Mouse (Mus musculus) forebrain, embryonic 10.5 days (tissue): ENCODE measurements around the gene Cuta. TPM values are rescaled to one million over a fixed set of nuclear protein-coding genes. Genes with fewer than 3 reads are reported as not detected.

ENCODE experiments used
- DNase-seq: peaks from one replicate; pipeline ENCODE4 v3.0.0-alpha.2; 2017; ENCODE audit warnings: low spot score; ENCODE audit errors: extremely low spot score
- H3K27ac ChIP-seq: fragments of 300-500 bp; sonication (generic); 2 replicates; pipeline ENCODE4 v1.5.1; 2016; ENCODE audit warnings: mild to moderate bottlenecking
- H3K27me3 ChIP-seq: fragments of 300-500 bp; sonication (generic); 2 replicates; pipeline ENCODE4 v1.6.1; 2016; ENCODE audit warnings: mild to moderate bottlenecking; ENCODE audit not compliant: poor library complexity, severe bottlenecking
- H3K36me3 ChIP-seq: fragments of 300-500 bp; sonication (generic); replicated peaks from 2 replicates; pipeline ENCODE4 v1.6.1; 2016; ENCODE audit warnings: mild to moderate bottlenecking, moderate library complexity
- H3K4me1 ChIP-seq: fragments of 300-500 bp; sonication (generic); 2 replicates; pipeline ENCODE4 v1.6.1; 2016
- H3K4me3 ChIP-seq: fragments of 300-500 bp; sonication (generic); 2 replicates; pipeline ENCODE4 v1.5.1; 2016; ENCODE audit warnings: mild to moderate bottlenecking, moderate library complexity
- H3K9me3 ChIP-seq: fragments of 300-500 bp; sonication (generic); 2 replicates; pipeline ENCODE4 v1.6.1; 2016; ENCODE audit warnings: mild to moderate bottlenecking, moderate library complexity
- WGBS: fragments of 180-500 bp; shearing (Covaris S2); methylation state at CpG from one replicate; pipeline ENCODE4 v1.1.7; 2016; 5-methylcytosine and 5-hydroxymethylcytosine counted together
- polyA plus RNA-seq: library from polyadenylated mRNA; unstranded; fragments of >200 nt; fragmentation: Nextera tagmentation; extraction: Ambion mirVana; gene quantifications from 2 replicates; pipeline ENCODE4 v1.2.1, GENCODE M21; 2016

Cuta gene
- polyA plus RNA-seq, 1 experiment from 2014 or later = 184 TPM

DNA sequence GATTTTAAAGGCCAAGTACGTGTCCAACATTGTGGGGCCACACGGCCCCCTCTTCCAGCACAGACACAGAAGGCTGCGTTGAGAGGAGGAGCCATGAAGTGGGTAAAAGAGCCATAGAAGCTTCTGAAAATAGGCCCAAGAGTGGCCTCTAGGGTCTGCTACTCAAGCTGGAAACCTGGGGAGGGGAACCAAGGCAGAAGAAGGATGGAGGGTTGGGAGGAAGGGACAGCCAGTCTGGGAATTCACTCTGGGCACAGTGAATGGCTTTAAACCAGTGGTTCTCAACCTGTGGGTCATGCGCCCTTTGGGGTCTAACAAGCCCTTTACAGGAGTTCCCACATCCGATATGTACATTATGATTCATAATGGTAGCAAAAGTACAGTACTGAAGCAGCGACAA, 29.9 kb upstream of the Cuta start:
- no peaks in the 10 kb centered on the region for H3K27me3 ChIP-seq
- no peaks in the 10 kb centered on the region for H3K9me3 ChIP-seq
- no peak for DNase-seq

GRCm38 (mm10) chr17:26968200-26968611, 28.8 kb upstream of the Cuta start:
- Histone ChIP-seq H3K9me3 (no peaks in the 10 kb centered on the region), H3K4me3 (no peak overlapping the region), H3K27me3 (no peaks in the 10 kb centered on the region), H3K27ac (no peak overlapping the region), H3K4me1 (peaks cover 22% of the 10 kb centered on the region), H3K36me3 (peaks cover 79% of the 10 kb centered on the region)
- no peak for DNase-seq
- 87% methylated on average over 6 of the region's 6 CpGs for WGBS

More for the DNA sequence above, 29.9 kb upstream of the Cuta start:
- Histone ChIP-seq H3K36me3 (peaks cover 72% of the 10 kb centered on the region), H3K27ac (no peak overlapping the region), H3K4me3 (no peak overlapping the region), H3K4me1 (peaks cover 32% of the 10 kb centered on the region)
- 87% methylated on average over 6 of the region's 6 CpGs for WGBS

GRCm38 (mm10) chr17:26967477-26967876, 28.1 kb upstream of the Cuta start:
- no peaks in the 10 kb centered on the region for H3K9me3 ChIP-seq
- H3K27ac ChIP-seq = no peak overlapping the region
- H3K4me3 ChIP-seq = no peak overlapping the region
- no peak for DNase-seq
- no peaks in the 10 kb centered on the region for H3K27me3 ChIP-seq
- WGBS = 91% methylated on average over 6 of the region's 6 CpGs
- peaks cover 86% of the 10 kb centered on the region for H3K36me3 ChIP-seq
- H3K4me1 ChIP-seq = peaks cover 22% of the 10 kb centered on the region

DNA sequence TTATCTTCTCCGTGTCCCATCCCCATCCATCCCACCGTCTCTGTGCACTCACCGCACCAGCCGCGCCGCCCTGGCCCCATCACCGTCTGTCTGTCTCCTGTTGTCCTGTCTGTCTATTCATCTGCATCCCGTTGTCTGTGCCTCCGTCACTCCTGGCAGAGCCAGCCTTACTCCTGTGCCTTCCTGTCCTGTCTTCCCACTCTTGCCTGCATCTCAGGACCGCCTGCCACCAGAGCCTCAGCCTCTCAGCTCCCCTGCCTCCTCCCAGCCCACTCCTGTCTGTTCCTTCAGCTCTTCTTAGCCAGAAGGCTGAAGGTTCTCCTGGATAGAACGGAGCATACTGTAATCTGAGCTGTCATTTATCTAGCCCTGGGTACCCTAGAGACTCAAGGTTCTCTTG, 27.6 kb upstream of the Cuta start:
- H3K4me3 ChIP-seq = no peak overlapping the region
- 90% methylated on average over 11 of the region's 11 CpGs for WGBS
- peaks cover 91% of the 10 kb centered on the region for H3K36me3 ChIP-seq

GRCm38 (mm10) chr17:26961572-26962240, 22.3 kb upstream of the Cuta start:
- Histone ChIP-seq H3K4me1 (no peaks in the 10 kb centered on the region), H3K9me3 (no peaks in the 10 kb centered on the region), H3K36me3 (peaks cover 99% of the 10 kb centered on the region), H3K27ac (no peak overlapping the region), H3K27me3 (no peaks in the 10 kb centered on the region), H3K4me3 (0 out of 2 replicates have a peak overlapping the region, but pooled peaks have one; percentile 1)
- WGBS = 92% methylated on average over 21 of the region's 21 CpGs
- DNase-seq = no peak

More for the DNA sequence above, 27.6 kb upstream of the Cuta start:
- Histone ChIP-seq H3K4me1 (peaks cover 18% of the 10 kb centered on the region), H3K27me3 (no peaks in the 10 kb centered on the region), H3K9me3 (no peaks in the 10 kb centered on the region), H3K27ac (no peak overlapping the region)
- no peak for DNase-seq

DNA sequence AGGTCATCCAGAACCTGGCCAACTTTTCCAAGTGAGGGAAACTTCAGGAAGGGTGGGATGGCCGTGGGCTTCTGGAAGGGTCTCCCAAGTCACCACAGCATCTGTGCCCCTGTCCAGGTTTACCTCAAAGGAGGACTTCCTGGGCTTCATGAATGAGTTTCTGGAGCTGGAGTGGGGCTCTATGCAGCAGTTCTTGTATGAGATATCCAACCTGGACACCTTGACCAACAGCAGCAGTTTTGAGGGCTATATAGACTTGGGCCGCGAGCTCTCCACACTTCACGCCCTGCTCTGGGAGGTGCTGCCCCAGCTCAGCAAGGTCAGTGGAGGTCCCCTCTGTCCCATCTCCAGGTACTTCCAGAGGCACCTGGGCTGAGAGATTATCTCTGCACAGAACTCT, 20.4 kb upstream of the Cuta start:
- H3K27me3 ChIP-seq = no peaks in the 10 kb centered on the region
- no peak for DNase-seq
- 95% methylated on average over 4 of the region's 4 CpGs for WGBS
- H3K27ac ChIP-seq = no peak overlapping the region
- H3K9me3 ChIP-seq = no peaks in the 10 kb centered on the region
- H3K4me1 ChIP-seq = peaks cover 1% of the 10 kb centered on the region; the same call in 1 of the 2 replicates
- no peak overlapping the region for H3K4me3 ChIP-seq
- H3K36me3 ChIP-seq = peaks cover 99% of the 10 kb centered on the region

DNA sequence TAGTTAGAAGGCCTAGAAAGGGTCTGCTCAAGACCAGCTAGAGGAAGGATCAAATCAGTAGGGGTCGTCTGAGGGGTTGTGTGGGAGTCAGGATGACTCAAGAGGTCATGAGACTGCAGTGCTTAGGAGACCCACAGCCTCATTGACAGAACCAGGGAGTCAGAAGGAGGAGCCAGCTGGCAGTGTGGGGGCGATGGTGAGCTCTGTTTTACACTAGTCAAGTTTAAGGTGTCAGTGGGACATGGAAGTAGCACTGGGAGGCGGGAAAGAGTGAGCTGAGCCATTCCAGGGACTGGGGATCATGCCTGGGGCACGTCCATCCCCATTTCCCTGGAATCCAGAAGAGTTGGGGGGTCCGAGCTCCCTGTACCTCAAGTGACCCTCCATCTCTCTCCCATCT, 19.5 kb upstream of the Cuta start:
- Histone ChIP-seq H3K4me3 (no peak overlapping the region), H3K4me1 (peaks cover 9% of the 10 kb centered on the region), H3K27me3 (no peaks in the 10 kb centered on the region), H3K36me3 (peaks cover 94% of the 10 kb centered on the region), H3K9me3 (no peaks in the 10 kb centered on the region), H3K27ac (no peak overlapping the region)
- DNase-seq = no peak
- WGBS = 74% methylated on average over 5 of the region's 5 CpGs

DNA sequence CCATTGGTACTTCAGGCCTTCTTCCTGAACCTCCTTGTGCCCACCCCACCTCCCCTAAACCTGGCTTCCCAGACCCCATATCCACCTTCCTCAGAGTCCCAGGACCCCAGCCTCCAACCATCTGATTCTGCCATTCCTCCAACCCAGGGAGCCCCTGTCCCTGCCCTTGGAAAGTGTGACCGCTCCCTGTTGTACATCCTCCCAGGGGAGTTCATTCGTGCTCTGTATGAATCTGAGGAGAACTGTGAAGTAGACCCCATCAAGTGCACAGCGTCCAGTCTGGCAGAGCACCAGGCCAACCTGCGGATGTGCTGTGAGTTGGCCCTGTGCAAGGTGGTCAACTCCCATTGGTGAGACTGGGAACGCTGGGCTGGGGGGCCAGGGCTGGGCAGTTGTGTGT, 18.5 kb upstream of the Cuta start:
- Histone ChIP-seq H3K9me3 (no peaks in the 10 kb centered on the region), H3K27me3 (peaks cover 9% of the 10 kb centered on the region), H3K27ac (no peak overlapping the region), H3K36me3 (peaks cover 90% of the 10 kb centered on the region), H3K4me3 (no peak overlapping the region), H3K4me1 (peaks cover 19% of the 10 kb centered on the region)
- DNase-seq = no peak
- WGBS = 92% methylated on average over 5 of the region's 5 CpGs

DNA sequence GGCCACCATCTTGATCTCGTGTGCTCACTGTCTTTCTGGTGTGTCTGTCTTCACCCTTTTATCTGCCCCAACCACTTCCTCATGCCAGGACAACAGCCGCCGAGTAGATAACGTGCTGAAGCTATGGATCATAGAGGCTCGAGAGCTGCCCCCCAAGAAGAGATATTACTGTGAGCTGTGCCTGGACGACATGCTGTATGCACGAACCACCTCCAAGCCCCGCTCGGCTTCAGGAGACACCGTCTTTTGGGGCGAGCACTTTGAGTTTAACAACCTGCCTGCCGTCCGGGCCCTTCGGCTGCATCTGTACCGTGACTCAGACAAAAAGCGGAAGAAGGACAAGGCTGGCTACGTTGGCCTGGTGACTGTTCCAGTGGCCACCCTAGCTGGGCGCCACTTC, 17.5 kb upstream of the Cuta start:
- H3K27ac ChIP-seq = no peak overlapping the region
- H3K9me3 ChIP-seq = no peaks in the 10 kb centered on the region
- peaks cover 85% of the 10 kb centered on the region for H3K36me3 ChIP-seq
- H3K4me3 ChIP-seq = no peak overlapping the region
- H3K4me1 ChIP-seq = peaks cover 29% of the 10 kb centered on the region
- no peak for DNase-seq
- WGBS = 90% methylated on average over 18 of the region's 18 CpGs
- peaks cover 17% of the 10 kb centered on the region for H3K27me3 ChIP-seq

DNA sequence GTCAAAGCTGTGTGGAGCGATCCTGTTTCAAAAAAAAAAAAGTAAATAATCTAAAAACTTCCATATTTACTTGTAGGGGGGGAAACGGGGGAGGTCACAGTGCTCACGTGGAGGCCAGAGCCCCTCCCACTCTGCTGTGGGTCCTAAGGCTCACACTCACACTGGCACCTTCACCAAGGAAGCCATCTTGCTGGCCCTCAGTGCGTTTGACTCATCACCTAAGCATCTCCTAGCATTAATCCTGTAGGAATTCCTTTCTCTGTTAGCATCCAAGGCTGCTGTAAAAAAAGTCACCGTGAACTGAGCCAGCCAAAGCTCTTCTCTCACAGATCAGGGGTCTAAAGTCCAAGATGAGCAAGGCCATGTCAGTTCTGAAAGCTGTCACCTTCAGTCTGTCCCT, 16.9 kb upstream of the Cuta start:
- Histone ChIP-seq H3K4me1 (peaks cover 35% of the 10 kb centered on the region), H3K9me3 (no peaks in the 10 kb centered on the region), H3K27me3 (peaks cover 17% of the 10 kb centered on the region), H3K4me3 (no peak overlapping the region), H3K27ac (no peak overlapping the region), H3K36me3 (peaks cover 79% of the 10 kb centered on the region)
- WGBS = 90% methylated on average over 5 of the region's 5 CpGs
- DNase-seq = no peak

- peak overlapping the region; percentile 79 for H3K4me3 ChIP-seq
- H3K27me3 ChIP-seq = peaks cover 17% of the 10 kb centered on the region
- DNase-seq = no peak
- H3K9me3 ChIP-seq = no peaks in the 10 kb centered on the region
- peak overlapping the region; percentile 88 for H3K27ac ChIP-seq
- peaks cover 53% of the 10 kb centered on the region for H3K36me3 ChIP-seq
- peaks cover 60% of the 10 kb centered on the region for H3K4me1 ChIP-seq
- 20% methylated on average over 13 of the region's 16 CpGs for WGBS
Observed at GRCm38 (mm10) chr17:26953726-26954125, 14.4 kb upstream of the Cuta start.

DNA sequence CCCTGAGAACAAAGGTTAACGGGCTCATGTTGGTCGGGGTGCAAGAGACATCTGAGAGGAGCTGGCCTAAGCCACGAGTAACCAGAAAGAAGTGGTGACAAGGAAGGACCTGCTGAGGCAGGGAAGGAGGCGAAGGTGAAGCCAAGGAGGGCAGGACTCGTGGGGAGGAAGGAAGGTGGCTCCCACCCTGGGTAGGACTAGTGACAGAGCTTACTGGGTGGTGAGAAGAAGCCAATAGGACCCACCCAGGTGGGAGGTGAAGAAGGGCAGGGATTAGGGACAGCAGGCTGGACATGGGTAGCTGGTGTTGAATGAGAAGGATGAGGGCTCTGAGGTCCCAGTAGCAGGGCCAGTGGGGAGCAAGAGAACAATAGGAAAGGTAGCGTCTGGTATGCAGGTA, 13.8 kb upstream of the Cuta start:
- Histone ChIP-seq H3K36me3 (peaks cover 48% of the 10 kb centered on the region), H3K9me3 (no peaks in the 10 kb centered on the region), H3K27me3 (peaks cover 17% of the 10 kb centered on the region), H3K4me1 (peaks cover 66% of the 10 kb centered on the region), H3K4me3 (peak overlapping the region; percentile 79), H3K27ac (peak overlapping the region; percentile 88)
- no peak for DNase-seq
- 21% methylated on average over 6 of the region's 6 CpGs for WGBS

DNA sequence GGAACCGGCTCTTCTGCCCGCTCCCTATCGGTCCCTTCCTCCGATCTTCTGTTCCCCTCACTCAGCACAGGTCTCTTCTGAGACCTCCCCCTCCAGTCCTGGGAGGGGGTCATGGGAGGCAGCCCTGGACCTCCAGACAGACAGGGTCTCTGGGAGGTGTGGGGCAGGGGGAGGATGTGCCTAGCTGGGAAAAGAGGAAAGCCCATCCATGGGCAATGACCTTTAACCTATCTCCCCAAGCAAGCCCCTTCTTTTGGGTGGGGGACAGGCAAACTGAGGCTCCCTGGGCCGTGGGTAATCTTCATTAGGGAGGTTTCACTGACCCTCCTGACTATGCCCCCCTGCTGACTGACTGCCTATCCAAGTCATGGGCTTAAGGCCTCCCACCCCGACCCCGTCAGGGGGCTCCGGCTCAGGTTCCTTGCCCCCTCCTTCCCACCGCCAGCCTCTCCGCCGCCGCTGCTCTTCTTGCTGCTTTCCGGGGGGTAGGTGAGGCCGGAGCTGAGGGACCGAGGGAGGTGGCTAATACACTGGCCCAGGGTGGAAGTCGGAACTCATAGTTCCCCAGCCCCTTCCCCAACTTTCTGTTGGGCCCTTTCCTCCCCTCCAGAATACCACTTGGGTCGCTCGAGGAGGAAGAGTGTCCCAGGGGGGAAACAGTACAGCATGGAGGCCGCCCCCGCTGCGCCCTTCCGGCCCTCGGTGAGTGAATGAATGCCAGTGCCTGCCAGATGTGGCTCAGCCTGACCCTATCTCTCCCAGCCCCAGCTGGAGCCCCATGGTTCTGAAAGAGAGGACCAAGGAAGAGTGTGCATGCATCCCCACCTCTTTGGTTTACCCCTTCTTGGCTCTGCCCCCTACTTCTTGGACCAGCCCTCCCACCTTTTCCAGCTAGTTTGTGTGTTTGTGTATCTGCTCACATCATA, 12.8 kb upstream of the Cuta start:
- Histone ChIP-seq H3K4me3 (peak overlapping the region; percentile 79), H3K4me1 (peaks cover 74% of the 10 kb centered on the region), H3K9me3 (no peaks in the 10 kb centered on the region), H3K27me3 (peaks cover 17% of the 10 kb centered on the region), H3K36me3 (peaks cover 38% of the 10 kb centered on the region), H3K27ac (peak overlapping the region; percentile 88)
- no peak for DNase-seq
- WGBS = 2% methylated on average over 23 of the region's 23 CpGs
